Mouse (Mus musculus) midbrain, embryonic 11.5 days (tissue): ENCODE measurements around the gene D10Jhu81e. TPM values are rescaled to one million over a fixed set of nuclear protein-coding genes. Genes with fewer than 3 reads are reported as not detected.

Experiments
- ATAC-seq: fragments of 200-750 bp; cut with Nextera tagmentation; 2 replicates; pipeline ENCODE4 v1.8.0; 2017; ENCODE audit warnings: moderate TSS enrichment, moderate library complexity; ENCODE audit not compliant: low FRiP score
- DNase-seq: peaks from one replicate; pipeline ENCODE4 v3.0.0; 2015; ENCODE audit warnings: low spot score; ENCODE audit errors: missing footprints
- H3K27ac ChIP-seq: fragments of 300-500 bp; sonication (generic); 2 replicates; pipeline ENCODE4 v1.5.1; 2014; ENCODE audit warnings: low read depth, low read length
- H3K27me3 ChIP-seq: fragments of 300-500 bp; sonication (generic); 2 replicates; pipeline ENCODE4 v1.6.1; 2014; ENCODE audit warnings: mild to moderate bottlenecking, low read length, moderate library complexity, mixed read lengths; ENCODE audit not compliant: control insufficient read depth, insufficient read depth
- H3K36me3 ChIP-seq: fragments of 300-500 bp; sonication (generic); 2 replicates; pipeline ENCODE4 v1.6.1; 2014; ENCODE audit warnings: mild to moderate bottlenecking, low read length, moderate library complexity, mixed read lengths; ENCODE audit not compliant: control insufficient read depth, insufficient read depth
- H3K4me1 ChIP-seq: fragments of 300-500 bp; sonication (generic); 2 replicates; pipeline ENCODE4 v1.6.1; 2014; ENCODE audit warnings: low read length; ENCODE audit not compliant: control insufficient read depth, insufficient read depth
- H3K4me2 ChIP-seq: fragments of 300-500 bp; sonication (generic); 2 replicates; pipeline ENCODE4 v1.6.1; 2014; ENCODE audit warnings: mild to moderate bottlenecking, moderate library complexity
- H3K4me3 ChIP-seq: fragments of 300-500 bp; sonication (generic); 2 replicates; pipeline ENCODE4 v1.5.1; 2014; ENCODE audit warnings: low read depth, low read length
- H3K9ac ChIP-seq: fragments of 300-500 bp; sonication (generic); 2 replicates; pipeline ENCODE4 v1.6.1; 2014; ENCODE audit warnings: low read length
- H3K9me3 ChIP-seq: fragments of 300-500 bp; sonication (generic); 2 replicates; pipeline ENCODE4 v1.6.1; 2016; ENCODE audit warnings: low read length; ENCODE audit not compliant: control insufficient read depth
- WGBS: fragments of 180-500 bp; shearing (Covaris S2); extraction: QIAGEN DNeasy Blood & Tissue Kit; methylation state at CpG from one replicate; pipeline ENCODE4 v1.1.7; 2014; 5-methylcytosine and 5-hydroxymethylcytosine counted together
- polyA plus RNA-seq: library from polyadenylated mRNA; unstranded; fragments of >200 nt; fragmentation: Nextera tagmentation; extraction: Ambion mirVana; gene quantifications from 2 replicates; pipeline ENCODE4 v1.2.1, GENCODE M21; 2014

Gene D10Jhu81e
- polyA plus RNA-seq, 1 experiment from 2014 or later, result 20.9 TPM

DNA sequence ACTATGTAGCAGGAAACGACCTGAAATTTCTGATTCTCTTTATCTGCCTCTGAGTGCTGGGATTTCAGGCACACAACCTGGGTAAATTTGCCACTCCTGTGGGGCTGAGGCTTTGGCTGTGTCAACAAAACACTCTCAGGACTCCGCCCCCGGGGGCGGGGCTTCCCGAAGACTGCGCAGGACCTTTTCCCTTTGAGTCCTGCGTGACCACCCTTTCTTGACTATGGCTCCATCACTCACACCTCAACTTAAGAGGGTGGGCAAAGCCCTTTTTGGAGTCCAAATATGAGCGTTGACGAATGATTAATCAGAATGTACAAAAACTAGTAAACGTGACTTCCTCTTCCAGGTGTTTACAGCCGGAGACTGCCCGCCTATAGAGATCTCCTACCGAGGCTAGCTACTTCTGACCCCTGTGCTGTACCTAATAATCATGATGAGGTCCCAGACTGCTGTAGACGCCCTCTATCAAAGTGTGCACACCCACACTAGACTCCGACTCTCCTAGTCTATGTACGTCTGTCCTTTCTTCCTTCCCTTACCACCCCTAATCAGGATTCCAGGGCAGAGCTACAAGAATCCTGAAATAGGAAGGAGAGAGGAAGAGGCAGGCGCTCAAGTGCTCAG lies 10.2 kb downstream of the D10Jhu81e start:
- H3K36me3 ChIP-seq, result no peaks in the 10 kb centered on the region
- H3K9me3 ChIP-seq, result no peaks in the 10 kb centered on the region
- 13% methylated on average over 17 of the region's 17 CpGs for WGBS
- H3K4me3 ChIP-seq, result no peak overlapping the region
- 0 out of 2 replicates have a peak, but pooled peaks cover 2% of the 10 kb centered on the region for H3K4me1 ChIP-seq
- no peak overlapping the region for H3K4me2 ChIP-seq
- no peak for DNase-seq
- H3K27me3 ChIP-seq, result no peaks in the 10 kb centered on the region
- ATAC-seq, result peak; percentile 26; the same call in 1 of the 2 replicates
- H3K9ac ChIP-seq, result no peak overlapping the region
- H3K27ac ChIP-seq, result no peak overlapping the region

DNA sequence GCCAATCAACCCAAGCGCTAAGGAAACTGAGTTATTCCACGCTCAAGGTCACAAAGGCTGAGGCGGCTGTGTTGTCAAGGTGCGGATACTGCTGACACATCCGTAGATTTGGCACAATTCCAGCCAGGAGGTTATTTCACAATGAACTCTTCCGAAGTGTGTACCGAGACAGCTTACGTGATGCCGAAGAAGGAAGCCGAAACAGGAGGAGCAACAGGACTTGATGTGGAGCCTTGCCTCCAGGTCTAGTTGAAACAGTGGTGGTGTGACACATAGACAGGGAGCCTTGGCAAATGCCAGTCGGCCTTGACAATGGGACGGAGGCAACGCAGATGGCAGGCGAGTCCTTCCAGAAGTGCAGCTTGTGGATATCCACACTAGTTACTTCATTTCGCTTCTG lies 11.5 kb downstream of the D10Jhu81e start:
- H3K27me3 ChIP-seq, result no peaks in the 10 kb centered on the region
- H3K4me1 ChIP-seq, result 0 out of 2 replicates have a peak, but pooled peaks cover 2% of the 10 kb centered on the region
- DNase-seq, result no peak
- H3K9me3 ChIP-seq, result no peaks in the 10 kb centered on the region
- ATAC-seq, result no peak
- no peak overlapping the region for H3K27ac ChIP-seq
- no peaks in the 10 kb centered on the region for H3K36me3 ChIP-seq
- no peak overlapping the region for H3K9ac ChIP-seq
- no peak overlapping the region for H3K4me3 ChIP-seq
- 91% methylated on average over 15 of the region's 15 CpGs for WGBS
- H3K4me2 ChIP-seq, result no peak overlapping the region

DNA sequence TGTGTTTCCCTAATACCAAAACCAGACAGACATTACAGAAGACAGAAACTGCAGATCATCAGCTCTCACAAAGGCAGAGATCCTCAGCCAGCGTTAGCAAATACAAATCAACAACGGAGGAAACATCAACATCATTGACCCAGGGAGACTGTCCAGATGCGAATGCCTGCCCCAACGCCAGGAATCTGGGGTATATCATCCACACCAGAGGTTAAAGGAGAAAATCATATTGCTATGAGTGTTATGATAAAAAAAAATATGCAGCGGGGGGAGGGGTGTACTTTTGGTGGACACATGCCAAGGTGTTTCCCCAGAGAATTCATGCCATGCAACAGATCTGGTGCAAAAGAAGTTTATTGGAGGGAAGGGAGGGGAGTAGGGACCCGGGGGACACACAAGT lies 12.7 kb downstream of the D10Jhu81e start:
- no peak for ATAC-seq
- no peak for DNase-seq
- Histone ChIP-seq H3K27ac (no peak overlapping the region), H3K9ac (no peak overlapping the region), H3K9me3 (no peaks in the 10 kb centered on the region), H3K27me3 (no peaks in the 10 kb centered on the region), H3K36me3 (no peaks in the 10 kb centered on the region), H3K4me2 (no peak overlapping the region), H3K4me3 (no peak overlapping the region), H3K4me1 (0 out of 2 replicates have a peak, but pooled peaks cover 2% of the 10 kb centered on the region)
- WGBS, result 83% methylated on average over 6 of the region's 6 CpGs

DNA sequence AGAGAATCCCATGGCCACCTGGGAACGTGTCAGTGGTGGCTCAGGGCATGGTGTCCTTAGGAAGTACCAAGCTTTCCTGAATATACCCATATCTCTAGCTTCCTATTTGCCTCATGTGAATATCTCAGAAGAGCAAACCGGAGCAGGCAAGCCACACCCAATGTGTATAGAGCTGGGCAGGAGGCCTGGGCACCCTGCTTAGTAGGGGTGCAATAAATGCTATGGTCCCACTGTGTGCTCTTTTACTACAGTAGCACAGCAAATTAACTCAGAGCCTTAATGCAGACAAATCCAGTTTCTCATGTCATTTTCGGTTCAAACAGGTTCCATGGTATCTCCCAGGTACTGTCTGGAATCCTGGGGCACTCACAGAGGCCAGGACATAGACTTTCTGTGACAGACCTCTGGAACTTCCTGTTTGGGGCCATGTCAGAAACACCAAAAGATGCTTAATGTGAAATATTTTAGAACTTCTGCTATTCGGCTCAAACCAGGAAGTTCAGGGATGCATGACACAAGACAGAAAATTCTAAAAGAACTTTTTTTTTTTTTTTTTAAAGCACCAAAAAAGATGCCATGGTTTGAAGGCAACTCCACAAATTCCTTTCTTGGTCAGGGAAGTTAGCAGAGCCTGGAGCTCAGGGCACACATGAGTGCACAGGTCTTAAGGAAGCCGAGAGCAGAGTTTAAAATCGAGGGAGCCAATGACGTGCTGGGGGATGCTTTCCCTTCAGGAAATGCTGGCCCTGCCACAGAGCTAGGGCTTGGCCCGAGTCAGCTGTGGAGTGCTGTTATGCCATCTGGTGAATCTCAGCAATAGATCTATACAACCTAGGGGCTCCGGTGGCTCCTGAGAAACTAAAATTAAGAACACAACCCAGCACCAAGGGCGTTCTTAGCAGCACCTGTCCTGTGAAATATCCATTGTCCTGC lies 20.5 kb downstream of the D10Jhu81e start:
- Histone ChIP-seq H3K9ac (no peak overlapping the region), H3K4me2 (no peak overlapping the region), H3K4me1 (no peaks in the 10 kb centered on the region), H3K36me3 (no peaks in the 10 kb centered on the region), H3K27me3 (no peaks in the 10 kb centered on the region), H3K27ac (no peak overlapping the region), H3K9me3 (no peaks in the 10 kb centered on the region), H3K4me3 (no peak overlapping the region)
- DNase-seq (no peak), ATAC-seq (no peak)
- WGBS, result 63% methylated on average over 10 of the region's 10 CpGs

DNA sequence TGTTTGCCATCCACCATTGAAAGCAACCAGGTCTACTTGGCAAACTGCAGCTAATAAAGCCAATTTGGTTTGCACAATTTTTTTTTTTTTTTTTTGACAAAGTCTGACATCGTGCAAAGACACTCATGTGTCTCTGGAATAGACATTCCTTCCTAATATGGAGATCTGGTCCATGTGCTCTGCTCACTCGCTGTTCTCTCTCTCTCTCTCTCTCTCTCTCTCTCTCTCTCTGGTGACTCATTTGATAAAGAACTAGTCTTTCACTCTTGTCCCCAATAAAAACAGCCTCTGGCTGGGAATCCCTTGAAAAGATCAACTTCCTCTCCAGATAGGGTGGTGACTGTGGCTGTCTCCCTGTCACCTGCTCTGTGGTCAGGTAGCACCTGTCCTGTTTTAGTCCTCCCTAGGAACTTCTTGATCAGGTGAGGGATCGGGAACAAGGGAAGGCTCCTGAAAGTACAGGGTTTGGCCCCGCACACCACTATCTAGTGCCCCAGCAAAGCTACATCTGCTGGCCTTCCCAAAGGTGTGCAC lies 21.6 kb downstream of the D10Jhu81e start:
- Histone ChIP-seq H3K4me1 (no peaks in the 10 kb centered on the region), H3K27me3 (no peaks in the 10 kb centered on the region), H3K9ac (no peak overlapping the region), H3K4me2 (no peak overlapping the region), H3K9me3 (no peaks in the 10 kb centered on the region), H3K36me3 (no peaks in the 10 kb centered on the region), H3K4me3 (no peak overlapping the region), H3K27ac (no peak overlapping the region)
- WGBS, result 84% methylated on average over 4 of the region's 4 CpGs
- ATAC-seq, result no peak
- DNase-seq, result no peak

DNA sequence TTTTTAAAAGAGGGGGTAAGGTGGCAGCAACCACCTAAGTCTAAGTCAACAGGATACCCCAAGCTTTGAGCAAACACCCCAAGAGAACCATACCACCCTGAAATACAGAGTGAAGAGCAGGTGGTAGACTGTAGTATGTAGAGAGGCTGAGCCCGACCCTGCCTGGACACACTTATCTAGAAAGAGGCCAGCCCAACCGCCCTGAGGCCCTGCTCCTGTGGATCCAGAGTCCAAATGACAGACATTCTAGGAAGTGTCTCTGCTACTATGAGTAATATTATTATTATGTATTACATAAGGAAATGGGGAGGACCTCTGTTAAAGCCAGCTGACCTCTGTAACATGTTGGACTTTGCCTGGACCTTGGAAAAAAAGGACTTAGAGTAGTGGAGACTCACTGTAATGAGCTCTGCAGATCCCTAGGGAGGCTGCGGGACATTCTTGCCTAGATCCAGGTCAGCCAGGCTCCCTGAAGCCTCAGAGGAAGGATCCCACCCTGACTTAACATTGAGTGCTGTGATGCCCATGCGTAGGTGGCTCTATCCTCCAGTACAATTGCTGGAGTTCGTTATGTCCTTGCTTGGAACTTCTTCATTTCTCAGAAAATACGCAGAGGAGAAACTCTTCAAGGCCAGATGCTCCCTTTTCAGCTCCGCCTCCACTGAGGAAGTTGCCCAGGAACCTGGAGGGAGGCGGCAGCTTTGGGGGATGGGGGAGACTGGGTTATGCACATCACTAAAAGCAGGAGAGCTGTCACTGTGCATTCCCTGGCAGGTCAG lies 25.7 kb downstream of the D10Jhu81e start:
- no peaks in the 10 kb centered on the region for H3K27me3 ChIP-seq
- no peak overlapping the region for H3K9ac ChIP-seq
- H3K4me3 ChIP-seq, result no peak overlapping the region
- DNase-seq (no peak), ATAC-seq (no peak)
- no peak overlapping the region for H3K27ac ChIP-seq
- H3K4me1 ChIP-seq, result no peaks in the 10 kb centered on the region
- WGBS, result 63% methylated on average over 8 of the region's 8 CpGs
- H3K9me3 ChIP-seq, result no peaks in the 10 kb centered on the region
- no peaks in the 10 kb centered on the region for H3K36me3 ChIP-seq
- H3K4me2 ChIP-seq, result no peak overlapping the region

DNA sequence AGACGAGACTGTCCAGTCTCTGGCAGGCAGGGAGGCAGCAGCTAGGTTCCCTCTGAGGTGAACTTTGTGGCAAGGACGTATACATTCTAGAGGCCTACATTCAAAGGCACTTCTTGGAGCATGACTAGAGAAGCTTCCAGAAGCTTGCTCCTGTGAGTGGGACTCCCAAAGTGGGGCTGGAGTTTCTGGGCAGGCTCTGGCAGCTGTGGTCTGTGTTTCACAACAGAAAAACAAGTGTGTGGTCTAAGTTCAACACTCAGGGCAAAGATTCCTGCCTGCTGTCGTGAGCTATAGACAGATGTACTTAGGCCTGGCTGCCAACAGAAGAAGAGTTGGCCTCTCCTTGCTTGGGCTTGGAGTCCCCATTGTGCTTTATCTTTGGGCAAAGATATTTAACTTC lies 28.7 kb downstream of the D10Jhu81e start:
- no peaks in the 10 kb centered on the region for H3K27me3 ChIP-seq
- H3K4me1 ChIP-seq, result no peaks in the 10 kb centered on the region
- 85% methylated on average over 3 of the region's 3 CpGs for WGBS
- no peak for DNase-seq
- no peak overlapping the region for H3K9ac ChIP-seq
- no peak for ATAC-seq
- H3K4me2 ChIP-seq, result no peak overlapping the region
- no peaks in the 10 kb centered on the region for H3K9me3 ChIP-seq
- no peaks in the 10 kb centered on the region for H3K36me3 ChIP-seq
- no peak overlapping the region for H3K27ac ChIP-seq
- no peak overlapping the region for H3K4me3 ChIP-seq

DNA sequence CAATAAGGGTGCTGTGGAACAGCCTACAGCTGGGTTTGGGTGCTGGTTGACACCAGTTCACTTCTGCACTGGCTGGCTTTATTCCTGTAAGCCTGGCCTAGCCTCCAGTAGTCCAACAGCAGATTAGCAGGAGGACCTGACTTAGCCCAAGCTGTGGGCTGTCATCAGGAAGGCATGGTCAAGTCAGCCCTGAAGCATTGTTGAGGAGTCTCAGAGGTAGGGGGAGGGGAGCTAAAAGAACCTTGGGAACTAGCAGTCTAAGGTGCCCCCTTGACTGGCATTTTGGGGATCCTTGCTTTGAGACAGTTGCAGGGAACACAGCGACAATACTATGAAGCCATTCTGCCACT lies 29.4 kb downstream of the D10Jhu81e start:
- no peak overlapping the region for H3K9ac ChIP-seq
- H3K27ac ChIP-seq, result no peak overlapping the region
- 0 out of 2 replicates have a peak, but pooled peaks cover under 1% of the 10 kb centered on the region for H3K4me1 ChIP-seq
- no peak overlapping the region for H3K4me2 ChIP-seq
- DNase-seq, result no peak
- H3K9me3 ChIP-seq, result no peaks in the 10 kb centered on the region
- 86% methylated on average over 1 of the region's 1 CpGs for WGBS
- H3K4me3 ChIP-seq, result no peak overlapping the region
- ATAC-seq, result no peak
- no peaks in the 10 kb centered on the region for H3K36me3 ChIP-seq
- H3K27me3 ChIP-seq, result no peaks in the 10 kb centered on the region
